Mouse (Mus musculus) megakaryocyte, embryonic 14.5 days (primary cell): Measurements from ENCODE around the gene 1110008P14Rik. TPM values are rescaled to one million over a fixed set of nuclear protein-coding genes. Genes with fewer than 3 reads are reported as not detected.

Experiments used
- H3K27me3 ChIP-seq: replicated peaks from 2 replicates; pipeline ENCODE3; 2012; ENCODE audit warnings: inconsistent platforms
- H3K36me3 ChIP-seq: replicated peaks from 2 replicates; pipeline ENCODE3; 2012; ENCODE audit warnings: low read length, inconsistent platforms, mixed read lengths
- H3K4me1 ChIP-seq: 2 replicates; pipeline ENCODE4 v1.6.1; 2012; ENCODE audit warnings: inconsistent platforms
- H3K4me3 ChIP-seq: replicated peaks from 2 replicates; pipeline ENCODE3; 2012; ENCODE audit warnings: moderate library complexity, mild to moderate bottlenecking, inconsistent platforms
- H3K9me3 ChIP-seq: 2 replicates; pipeline ENCODE4 v1.6.1; 2012; ENCODE audit warnings: inconsistent platforms
- FLI1 ChIP-seq: IDR thresholded peaks from 2 replicates; pipeline ENCODE4 v1.6.1; 2012; ENCODE audit warnings: low read length, inconsistent platforms, mixed read lengths
- GATA1 ChIP-seq: IDR thresholded peaks from 3 replicates; pipeline ENCODE4 v1.6.1; 2012; ENCODE audit warnings: mixed read lengths, low read length, inconsistent platforms, borderline replicate concordance
- polyA plus RNA-seq: library from polyadenylated mRNA; stranded (reverse); fragments of >175 nt; gene quantifications from 2 replicates; pipeline ENCODE4 v1.2.3, GENCODE M21; 2012; ENCODE audit warnings: low replicate concordance; ENCODE audit not compliant: insufficient read depth

Gene 1110008P14Rik
- polyA plus RNA-seq, 1 experiment: 74.3 TPM

DNA sequence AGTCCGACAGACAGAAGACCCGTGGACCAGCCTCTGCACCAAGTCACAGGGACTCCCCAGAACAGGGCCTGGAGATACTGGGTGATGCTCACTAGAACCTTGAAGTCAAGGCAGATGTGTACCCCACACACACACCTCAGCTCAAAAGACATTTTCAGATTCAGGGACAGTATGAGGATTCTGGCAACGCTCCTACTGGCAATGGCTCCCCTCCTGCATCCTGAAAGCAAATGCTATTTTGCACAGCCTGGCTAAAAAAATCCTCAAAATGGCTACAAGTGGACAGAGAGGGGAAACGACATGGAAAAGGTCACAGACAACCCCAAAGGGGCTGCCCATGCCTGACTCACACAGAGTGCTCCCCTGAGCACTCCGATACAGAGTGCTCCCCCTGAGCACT is 49.6 kb downstream of the 1110008P14Rik start:
- TF ChIP-seq FLI1 (no peak), GATA1 (no peak)
- H3K27me3 ChIP-seq: peaks cover 93% of the 10 kb centered on the region

GRCm38 (mm10) chr2:32329531-32329930 is 52.2 kb downstream of the 1110008P14Rik start:
- Histone ChIP-seq H3K4me1 (peaks cover 8% of the 10 kb centered on the region), H3K36me3 (no peaks in the 10 kb centered on the region), H3K27me3 (peaks cover 86% of the 10 kb centered on the region), H3K4me3 (no peak overlapping the region), H3K9me3 (no peaks in the 10 kb centered on the region)
- no peak for TF ChIP-seq FLI1
- no peak for TF ChIP-seq GATA1

More for the DNA sequence above, 49.6 kb downstream of the 1110008P14Rik start:
- Histone ChIP-seq H3K4me3 (no peak overlapping the region), H3K36me3 (no peaks in the 10 kb centered on the region), H3K4me1 (peaks cover 8% of the 10 kb centered on the region), H3K9me3 (no peaks in the 10 kb centered on the region)

- no peak for TF ChIP-seq GATA1
- no peak for TF ChIP-seq FLI1
- peaks cover 83% of the 10 kb centered on the region for H3K27me3 ChIP-seq
- H3K36me3 ChIP-seq: no peaks in the 10 kb centered on the region
- H3K9me3 ChIP-seq: no peaks in the 10 kb centered on the region
- H3K4me1 ChIP-seq: peaks cover 8% of the 10 kb centered on the region
- H3K4me3 ChIP-seq: no peak overlapping the region
These were observed 52.8 kb downstream of the 1110008P14Rik start for GRCm38 (mm10) chr2:32328911-32329460.

GRCm38 (mm10) chr2:32327200-32327599 is 54.5 kb downstream of the 1110008P14Rik start:
- H3K9me3 ChIP-seq: no peaks in the 10 kb centered on the region
- H3K4me3 ChIP-seq: no peak overlapping the region
- H3K27me3 ChIP-seq: peaks cover 77% of the 10 kb centered on the region
- TF ChIP-seq GATA1 (no peak), FLI1 (no peak)
- H3K4me1 ChIP-seq: peaks cover 8% of the 10 kb centered on the region
- H3K36me3 ChIP-seq: no peaks in the 10 kb centered on the region

Other genes starting within 250 kb of the 1110008P14Rik start
- 20.7 and 115 TPM in 2 replicates for gene Prrc2b, start 230.9 kb downstream of the 1110008P14Rik start, polyA plus RNA-seq
- gene Pomt1, start 145.3 kb downstream of the 1110008P14Rik start, polyA plus RNA-seq: 5.3 and 16.0 TPM in 2 replicates
- gene Uck1, start 121.8 kb downstream of the 1110008P14Rik start, polyA plus RNA-seq: 26.0 and 29.8 TPM in 2 replicates
- gene Golga2, start 94.6 kb downstream of the 1110008P14Rik start, polyA plus RNA-seq: 26.0 and 40.5 TPM in 2 replicates
- gene Swi5, start 93.9 kb downstream of the 1110008P14Rik start, polyA plus RNA-seq: 652 and 1,719 TPM in 2 replicates
- gene Ciz1, start 29.6 kb downstream of the 1110008P14Rik start, polyA plus RNA-seq: 103 and 163 TPM in 2 replicates
- gene Dnm1, start 28.6 kb downstream of the 1110008P14Rik start, polyA plus RNA-seq: 3.6 and 6.2 TPM in 2 replicates
- gene Lcn2, start 6.3 kb upstream of the 1110008P14Rik start, polyA plus RNA-seq: 15.0 and 32.0 TPM in 2 replicates
- 2.5 and 3.4 TPM in 2 replicates for gene Ptges2, start 14.0 kb upstream of the 1110008P14Rik start, polyA plus RNA-seq
- 3.9 and 10.8 TPM in 2 replicates for gene Naif1, start 68.5 kb upstream of the 1110008P14Rik start, polyA plus RNA-seq
- gene Slc25a25, start 69.5 kb upstream of the 1110008P14Rik start, polyA plus RNA-seq: 7.3 and 7.9 TPM in 2 replicates
- gene Fam102a, start 153.4 kb upstream of the 1110008P14Rik start, polyA plus RNA-seq: 0.64 and 1.8 TPM in 2 replicates
- 2.8 and 10.0 TPM in 2 replicates for gene Dpm2, start 188.9 kb upstream of the 1110008P14Rik start, polyA plus RNA-seq
- gene Pip5kl1, start 192.9 kb upstream of the 1110008P14Rik start, polyA plus RNA-seq: not detected in 2 replicates
- not detected in 2 replicates for gene 9430097D07Rik, start 193.7 kb upstream of the 1110008P14Rik start, polyA plus RNA-seq
- 16.3 and 18.9 TPM in 2 replicates for gene St6galnac4, start 205.2 kb upstream of the 1110008P14Rik start, polyA plus RNA-seq
- 36.4 and 40.9 TPM in 2 replicates for gene St6galnac6, start 217.8 kb upstream of the 1110008P14Rik start, polyA plus RNA-seq
- 11.0 and 12.2 TPM in 2 replicates for gene Ak1, start 239.8 kb upstream of the 1110008P14Rik start, polyA plus RNA-seq